Mouse (Mus musculus) macrophage (primary cell): ENCODE results near the gene Got1. TPM values are rescaled to one million over a fixed set of nuclear protein-coding genes. Genes with fewer than 3 reads are reported as not detected.
"Not testable (repeated sequence)": the region's sequence is repeated elsewhere in the genome, so short reads cannot be mapped to it uniquely, and the experiment has no call there.

Source experiments
- H3K27ac ChIP-seq: fragments of 350-480 bp; formaldehyde crosslinking; 2 replicates; pipeline ENCODE4 v1.9.0; 2021
- H3K36me3 ChIP-seq: fragments of 350-480 bp; formaldehyde crosslinking; 2 replicates; pipeline ENCODE4 v1.9.0; 2021; ENCODE audit errors: inconsistent target
- H3K4me3 ChIP-seq: fragments of 350-480 bp; formaldehyde crosslinking; 2 replicates; pipeline ENCODE4 v1.9.0; 2021; ENCODE audit errors: inconsistent target
- H3K79me2 ChIP-seq: fragments of 350-480 bp; formaldehyde crosslinking; 2 replicates; pipeline ENCODE4 v1.9.0; 2021; ENCODE audit errors: inconsistent target
- WGBS: methylation state at CpG from one replicate; pipeline ENCODE4 v1.1.7; 2026; ENCODE audit warnings: inconsistent platforms; ENCODE audit not compliant: missing documents; 5-methylcytosine and 5-hydroxymethylcytosine counted together
- polyA plus RNA-seq: library from polyadenylated mRNA; stranded (reverse); fragments of 250-400 nt; gene quantifications from 3 replicates; pipeline ENCODE4 v1.2.4, GENCODE M21; 2018; ENCODE audit warnings: inconsistent platforms

Got1 gene
- polyA plus RNA-seq, 1 experiment from 2014 or later: 158 TPM

DNA sequence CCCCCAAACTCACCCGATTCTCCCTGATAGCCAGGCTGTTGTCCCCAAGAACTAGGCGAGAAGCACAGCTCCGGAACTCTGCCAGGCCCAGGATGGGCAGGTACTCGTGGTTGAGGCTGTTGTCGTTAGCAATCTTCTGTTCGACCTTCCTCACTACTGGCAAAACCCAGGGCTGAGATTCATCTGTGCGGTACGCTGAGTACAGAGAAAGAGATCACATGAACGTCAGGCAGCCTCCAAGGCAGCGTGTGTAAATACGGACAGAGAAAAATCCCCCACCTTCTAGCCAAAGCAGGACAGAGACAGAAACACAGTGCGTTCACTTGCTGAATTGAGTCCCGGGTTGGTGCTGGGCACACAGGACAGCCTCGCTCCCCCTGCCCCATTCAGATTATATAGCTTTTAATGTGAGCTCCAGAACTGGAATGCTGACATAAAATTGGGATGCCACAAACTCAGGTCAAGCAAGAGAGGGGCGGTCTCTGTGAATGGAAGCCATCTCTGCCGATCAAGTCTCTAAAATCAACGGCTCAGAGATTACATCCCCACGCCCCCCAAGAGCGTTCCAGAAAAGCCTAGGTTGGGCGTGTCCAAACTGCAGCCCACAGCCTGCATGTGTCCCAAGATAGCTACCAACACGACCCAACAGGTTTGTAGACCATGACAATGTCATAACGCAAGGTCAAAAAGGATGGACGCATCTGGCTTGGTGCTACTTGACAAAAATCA lies 8.6 kb downstream of the Got1 start:
- WGBS: 96% methylated on average over 23 of the region's 23 CpGs
- Histone ChIP-seq H3K79me2 (peaks cover 88% of the 10 kb centered on the region), H3K27ac (no peak overlapping the region), H3K36me3 (peaks cover 35% of the 10 kb centered on the region), H3K4me3 (no peak overlapping the region)

DNA sequence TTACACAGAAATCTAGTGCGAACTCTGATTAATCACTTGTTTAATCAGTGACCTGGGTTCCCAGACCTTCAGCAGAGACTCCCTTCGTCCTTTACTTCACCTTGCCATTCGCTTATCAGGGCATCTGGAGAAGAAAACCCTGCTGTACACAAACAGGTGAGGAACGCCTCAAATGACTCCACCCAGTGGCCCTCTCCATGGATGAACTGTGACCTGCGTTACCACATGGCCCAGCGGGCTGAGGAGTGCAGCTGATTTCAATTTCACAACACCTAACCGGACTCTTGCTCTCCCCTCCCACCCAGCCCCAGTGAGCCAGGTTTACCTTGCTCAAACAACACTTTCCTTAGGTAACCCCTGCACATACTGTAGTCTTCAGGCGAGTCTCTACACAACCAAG lies 10.5 kb downstream of the Got1 start:
- peaks cover 42% of the 10 kb centered on the region for H3K36me3 ChIP-seq

GRCm38 (mm10) chr19:43511621-43512620 lies 12.5 kb downstream of the Got1 start:
- Histone ChIP-seq H3K36me3 (peaks cover 49% of the 10 kb centered on the region), H3K27ac (peak overlapping the region; percentile 97), H3K4me3 (no peak overlapping the region), H3K79me2 (peaks cover 85% of the 10 kb centered on the region)
- WGBS: 46% methylated on average over 22 of the region's 22 CpGs

More for the DNA sequence above, 10.5 kb downstream of the Got1 start:
- H3K4me3 ChIP-seq: no peak overlapping the region
- no peak overlapping the region for H3K27ac ChIP-seq
- H3K79me2 ChIP-seq: peaks cover 88% of the 10 kb centered on the region
- WGBS: 97% methylated on average over 8 of the region's 8 CpGs

DNA sequence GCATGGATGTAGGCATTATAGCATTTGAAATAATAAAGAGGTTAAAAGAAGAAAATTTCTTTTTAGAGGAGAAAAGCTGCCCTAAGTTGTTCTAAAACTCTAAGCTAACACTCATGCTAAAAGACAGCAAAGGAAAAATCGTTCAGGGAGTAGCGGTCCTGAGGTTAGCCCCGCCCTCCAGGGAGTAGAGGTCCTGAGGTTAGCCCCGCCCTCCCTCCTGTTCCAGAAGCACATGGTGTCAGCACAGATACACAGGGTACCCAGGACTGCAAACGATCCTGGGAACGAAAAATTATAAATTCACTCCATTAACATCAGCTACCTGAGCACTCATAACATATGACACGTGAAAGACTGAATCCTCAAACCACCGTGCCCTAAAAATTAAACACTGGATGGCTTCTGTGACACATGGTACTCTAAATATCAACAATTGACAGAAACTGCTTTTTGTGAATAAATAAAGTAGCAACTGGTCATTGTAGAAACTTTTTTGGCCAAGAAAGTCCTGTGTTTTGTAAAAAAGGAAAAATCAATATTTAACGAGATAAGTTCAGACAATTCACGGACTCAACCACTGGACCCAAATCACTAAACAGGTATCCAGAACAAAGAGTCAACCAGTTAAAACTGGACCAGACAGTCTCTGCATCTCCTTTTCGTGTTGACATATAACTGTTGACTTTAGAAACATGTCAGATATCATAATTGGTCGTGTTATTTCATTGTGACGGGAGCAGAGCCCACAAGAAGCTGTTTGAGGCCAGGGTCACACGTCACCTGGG lies 13.8 kb downstream of the Got1 start:
- Histone ChIP-seq H3K79me2 (peaks cover 72% of the 10 kb centered on the region), H3K4me3 (no peak overlapping the region), H3K27ac (peak overlapping the region; percentile 97), H3K36me3 (peaks cover 45% of the 10 kb centered on the region)
- 97% methylated on average over 14 of the region's 14 CpGs for WGBS

- peaks cover 73% of the 10 kb centered on the region for H3K36me3 ChIP-seq
- no peak overlapping the region for H3K4me3 ChIP-seq
- H3K79me2 ChIP-seq: peaks cover 33% of the 10 kb centered on the region
- 96% methylated on average over 12 of the region's 12 CpGs for WGBS
- no peak overlapping the region for H3K27ac ChIP-seq
Observed at GRCm38 (mm10) chr19:43505441-43505840, 19.0 kb downstream of the Got1 start.

DNA sequence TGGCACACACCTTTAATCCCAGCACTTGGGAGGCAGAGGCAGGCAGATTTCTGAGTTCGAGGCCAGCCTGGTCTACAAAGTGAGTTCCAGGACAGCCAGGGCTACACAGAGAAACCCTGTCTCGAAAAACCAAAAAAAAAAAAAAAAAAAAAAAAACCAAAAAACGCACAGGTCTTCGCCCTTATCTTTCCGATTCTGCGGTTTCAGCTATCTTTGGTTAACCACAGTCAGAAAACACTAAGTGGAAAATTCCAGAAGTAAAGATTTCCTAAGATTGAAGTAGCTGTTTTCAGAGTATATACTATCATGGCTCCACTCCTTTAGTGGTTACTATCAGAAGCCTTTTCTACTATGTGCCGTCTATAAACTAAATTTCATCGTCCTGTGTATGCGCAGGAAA lies 20.8 kb downstream of the Got1 start:
- not testable (repeated sequence) for H3K27ac ChIP-seq, H3K4me3 ChIP-seq
- Histone ChIP-seq H3K36me3 (peaks cover 84% of the 10 kb centered on the region), H3K79me2 (peaks cover 14% of the 10 kb centered on the region)
- WGBS: 94% methylated on average over 7 of the region's 9 CpGs

DNA sequence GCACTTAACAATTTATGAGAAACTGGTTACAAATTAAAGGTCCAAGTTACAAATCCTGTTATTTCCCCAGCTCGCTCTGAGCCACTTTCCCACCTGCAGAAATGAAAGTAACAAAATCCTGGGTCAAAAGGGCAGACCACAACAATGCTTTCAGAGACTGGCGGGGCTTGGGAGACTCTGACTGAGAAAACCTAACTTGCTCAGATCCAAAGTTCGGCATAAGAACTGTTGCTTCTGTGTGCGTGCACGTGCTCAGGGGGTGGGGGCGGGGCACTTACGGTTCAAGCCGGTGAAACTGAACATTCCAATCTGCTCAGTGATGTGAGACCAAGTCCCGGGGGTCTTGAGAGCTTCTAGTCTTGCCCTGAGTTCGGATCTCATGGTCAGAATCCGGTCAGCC lies 21.8 kb downstream of the Got1 start:
- peaks cover 78% of the 10 kb centered on the region for H3K36me3 ChIP-seq
- H3K79me2 ChIP-seq: peaks cover 4% of the 10 kb centered on the region; the same call in 1 of the 2 replicates
- H3K27ac ChIP-seq: no peak overlapping the region
- WGBS: 93% methylated on average over 11 of the region's 11 CpGs
- no peak overlapping the region for H3K4me3 ChIP-seq

GRCm38 (mm10) chr19:43498874-43499273 lies 25.5 kb downstream of the Got1 start:
- Histone ChIP-seq H3K27ac (no peak overlapping the region), H3K4me3 (no peak overlapping the region), H3K79me2 (no peaks in the 10 kb centered on the region), H3K36me3 (peaks cover 53% of the 10 kb centered on the region)
- 91% methylated on average over 7 of the region's 7 CpGs for WGBS

DNA sequence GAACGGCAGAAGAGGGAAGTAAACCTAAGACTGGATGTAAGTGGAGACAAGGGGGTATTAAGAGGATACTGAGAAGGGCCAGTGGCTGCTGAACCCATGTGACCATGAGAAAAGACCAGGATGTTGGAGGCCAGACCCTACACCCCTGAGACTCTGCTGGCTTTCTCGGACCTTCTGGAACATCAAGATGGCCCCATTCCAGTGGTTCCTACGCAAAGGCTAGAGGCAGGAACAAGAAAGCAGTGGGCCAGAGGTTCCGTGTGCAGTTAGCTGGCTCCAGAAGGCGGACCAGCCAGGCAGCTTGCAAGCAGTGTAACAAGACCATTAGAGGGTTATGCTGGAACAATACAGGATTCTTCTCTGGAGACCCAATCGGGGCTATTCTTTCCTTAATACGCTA lies 27.0 kb downstream of the Got1 start:
- peaks cover 39% of the 10 kb centered on the region for H3K36me3 ChIP-seq
- H3K79me2 ChIP-seq: no peaks in the 10 kb centered on the region
- no peak overlapping the region for H3K27ac ChIP-seq
- WGBS: 94% methylated on average over 7 of the region's 7 CpGs
- H3K4me3 ChIP-seq: no peak overlapping the region

GRCm38 (mm10) chr19:43495846-43496245 lies 28.6 kb downstream of the Got1 start:
- Histone ChIP-seq H3K79me2 (no peaks in the 10 kb centered on the region), H3K4me3 (no peak overlapping the region), H3K27ac (no peak overlapping the region), H3K36me3 (peaks cover 25% of the 10 kb centered on the region)
- 16% methylated on average over 5 of the region's 5 CpGs for WGBS

DNA sequence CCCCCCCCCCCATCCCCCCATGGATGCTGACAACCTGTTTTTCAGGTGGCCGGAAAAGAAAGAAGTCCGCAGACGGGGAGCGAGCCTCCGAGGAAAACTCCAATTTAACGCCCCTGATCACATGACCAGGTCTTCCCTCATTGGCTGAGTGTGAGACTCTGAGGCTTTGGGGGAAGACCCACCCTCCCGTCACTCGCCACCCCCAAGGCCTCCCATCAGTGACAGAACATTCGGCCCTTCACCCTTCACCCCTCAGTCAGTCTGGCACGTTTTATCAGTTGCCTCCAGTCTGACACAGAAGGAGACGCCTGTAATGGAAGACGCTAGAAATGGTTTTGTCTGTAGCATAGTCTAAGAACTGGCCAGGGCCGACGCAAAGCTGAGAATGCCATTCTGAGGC lies 29.5 kb downstream of the Got1 start:
- Histone ChIP-seq H3K27ac (no peak overlapping the region), H3K4me3 (no peak overlapping the region), H3K36me3 (peaks cover 16% of the 10 kb centered on the region), H3K79me2 (no peaks in the 10 kb centered on the region)
- 22% methylated on average over 13 of the region's 14 CpGs for WGBS

DNA sequence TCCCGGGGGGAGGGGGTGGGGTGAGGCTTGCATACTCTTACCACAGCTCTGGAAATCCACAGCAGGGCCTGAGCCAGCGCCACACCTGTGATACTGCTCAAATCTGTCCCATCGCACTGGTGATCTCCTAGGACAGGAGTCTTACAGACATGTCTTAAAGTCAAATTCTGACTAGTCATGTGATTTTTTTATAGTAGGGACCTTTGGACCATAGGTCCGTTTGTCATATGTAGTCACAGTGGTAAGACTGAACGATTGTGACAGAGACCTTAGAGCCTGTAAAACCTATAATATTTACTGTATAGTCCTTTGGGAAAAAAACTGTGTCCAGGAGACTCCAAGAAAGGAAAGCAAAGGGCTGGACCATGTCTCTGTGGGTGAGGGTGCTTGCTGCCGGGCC lies 30.5 kb downstream of the Got1 start:
- H3K27ac ChIP-seq: no peak overlapping the region
- no peaks in the 10 kb centered on the region for H3K79me2 ChIP-seq
- H3K4me3 ChIP-seq: no peak overlapping the region
- WGBS: 87% methylated on average over 6 of the region's 6 CpGs
- H3K36me3 ChIP-seq: peaks cover 6% of the 10 kb centered on the region; the same call in 1 of the 2 replicates

GRCm38 (mm10) chr19:43493316-43493715 lies 31.1 kb downstream of the Got1 start:
- not testable (repeated sequence) for H3K79me2 ChIP-seq, H3K27ac ChIP-seq, H3K36me3 ChIP-seq, H3K4me3 ChIP-seq
- 91% methylated on average over 1 of the region's 1 CpGs for WGBS

DNA sequence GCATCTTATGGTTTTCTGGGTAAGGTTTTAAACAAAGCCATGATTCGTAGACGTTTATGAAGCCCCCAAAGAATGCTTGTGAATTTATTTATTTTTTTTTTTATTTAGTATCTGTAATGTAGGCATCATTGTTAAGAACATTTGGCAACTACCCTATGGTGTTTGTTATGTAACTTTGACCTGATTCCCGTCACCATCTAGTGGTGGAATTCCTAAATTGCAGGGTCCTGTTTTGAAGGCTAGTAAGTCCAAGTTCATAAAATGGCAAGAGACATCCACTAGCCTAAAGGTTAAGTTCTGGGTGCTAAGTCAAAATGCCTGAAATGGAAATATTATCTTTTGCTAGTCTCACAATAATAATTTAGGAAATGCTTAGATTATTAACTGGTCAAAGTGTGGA lies 37.0 kb downstream of the Got1 start:
- H3K27ac ChIP-seq: no peak overlapping the region
- 37% methylated on average over 3 of the region's 3 CpGs for WGBS
- no peaks in the 10 kb centered on the region for H3K79me2 ChIP-seq

More for the DNA sequence above, 37.0 kb downstream of the Got1 start:
- Histone ChIP-seq H3K4me3 (no peak overlapping the region), H3K36me3 (no peaks in the 10 kb centered on the region)
